Mouse (Mus musculus): ENCODE measurements around the gene Baat.
"Not testable (repeated sequence)": the region's sequence is repeated elsewhere in the genome, so short reads cannot be mapped to it uniquely, and the experiment has no call there.

The Baat gene

GRCm38 (mm10) chr4:49485442-49485841, 20.9 kb downstream of the Baat start:
- DNase-seq (ENCODE audit: low read depth), result no peak

GRCm38 (mm10) chr4:49480896-49481295, 25.5 kb downstream of the Baat start:
- no peak for DNase-seq (ENCODE audit: low read depth)

DNA sequence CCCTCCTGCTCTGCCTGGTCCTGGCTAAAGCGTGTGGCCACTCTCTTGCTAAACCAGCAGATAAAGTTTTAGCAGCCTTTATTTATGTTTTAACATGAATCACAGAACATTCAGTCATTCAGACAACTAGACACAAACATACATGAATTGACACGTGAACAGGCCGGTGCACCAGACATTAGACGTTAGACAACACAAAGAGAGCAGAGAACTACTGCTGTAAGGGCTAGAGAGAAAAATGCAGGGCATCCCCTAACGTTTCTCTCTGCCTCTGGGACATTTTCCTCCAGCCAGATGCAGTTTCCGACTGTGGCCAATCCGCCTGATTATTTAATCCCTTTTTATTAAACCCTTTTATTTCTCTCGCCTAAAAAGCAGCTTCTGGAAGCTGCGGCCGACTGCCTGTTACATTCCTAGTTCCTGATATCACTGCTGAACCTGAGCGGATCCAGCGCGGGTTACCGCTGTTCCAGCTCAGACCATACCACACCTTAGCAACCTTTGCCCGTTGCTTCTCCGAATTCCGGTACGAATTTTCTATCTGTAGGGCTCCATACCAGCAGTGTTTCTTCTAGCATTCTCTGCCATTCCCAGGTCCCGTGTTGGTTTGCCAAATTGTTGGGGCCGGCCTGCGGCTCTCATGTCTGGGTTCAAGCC, 26.1 kb downstream of the Baat start:
- DNase-seq (ENCODE audit: low read depth), result no peak

DNA sequence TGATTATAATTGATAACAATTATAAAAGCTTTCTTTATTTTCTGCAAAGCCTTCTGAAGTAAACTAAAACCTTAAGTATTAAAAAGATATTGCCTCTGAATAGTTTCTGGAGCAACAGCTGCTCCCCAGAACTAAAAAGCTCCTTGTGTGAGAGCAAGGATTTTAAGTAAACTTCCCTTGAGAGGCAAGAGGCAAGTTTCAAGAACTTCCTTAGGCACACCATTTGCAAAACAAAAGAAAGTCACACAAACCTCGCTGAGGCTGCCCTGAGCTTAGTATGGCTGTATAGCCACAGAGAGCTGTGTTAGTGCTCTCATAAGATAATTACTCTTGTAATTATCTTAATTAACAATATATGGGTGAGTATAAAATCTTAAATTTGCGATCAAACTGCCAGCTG, 27.3 kb downstream of the Baat start:
- not testable (repeated sequence) for DNase-seq (ENCODE audit: low read depth)

DNA sequence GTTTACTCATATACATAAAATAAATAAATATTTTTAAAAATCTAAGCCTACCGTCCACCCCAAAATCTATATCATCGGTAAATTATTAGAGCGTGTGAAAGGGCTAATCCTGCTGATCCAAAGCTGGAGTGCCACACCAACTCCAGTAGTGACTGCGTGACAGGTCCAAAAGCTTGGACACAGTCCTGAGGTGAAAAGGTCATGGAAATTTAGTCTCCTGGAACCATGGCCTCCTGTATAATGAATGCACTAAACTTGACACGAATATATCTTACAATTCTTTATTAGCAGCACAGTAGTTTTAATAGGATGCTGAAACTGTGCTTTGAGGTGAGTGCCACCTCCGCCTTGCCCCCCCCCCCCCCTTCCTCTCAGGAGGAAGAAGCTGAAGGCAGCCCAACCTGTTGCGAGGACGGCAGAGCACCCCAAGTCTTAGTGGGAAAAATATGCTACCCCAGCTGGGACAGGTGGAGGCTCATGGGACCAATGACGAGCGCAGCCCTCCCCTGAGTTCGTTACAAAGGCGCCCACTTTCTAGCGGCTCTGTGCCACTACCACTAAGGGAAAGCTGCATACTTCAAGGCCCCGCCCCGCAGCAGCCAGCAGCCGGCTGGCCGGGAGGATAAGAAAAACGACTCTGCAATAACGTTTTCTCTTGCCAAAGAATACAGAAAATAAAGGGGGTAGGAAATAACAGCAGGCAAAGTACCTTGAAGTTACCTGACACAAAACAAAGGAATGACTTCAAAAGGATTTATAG, 28.1 kb downstream of the Baat start:
- no peak for DNase-seq (ENCODE audit: low read depth)

- no peak for DNase-seq (ENCODE audit: low read depth)
These were observed 31.8 kb downstream of the Baat start for GRCm38 (mm10) chr4:49474583-49474982.

GRCm38 (mm10) chr4:49473435-49474100, 32.8 kb downstream of the Baat start, which contains the start of gene Acnat1:
Gene Acnat1 (minus strand): TSS chr4:49473912.
- DNase-seq (ENCODE audit: low read depth), result no peak

DNA sequence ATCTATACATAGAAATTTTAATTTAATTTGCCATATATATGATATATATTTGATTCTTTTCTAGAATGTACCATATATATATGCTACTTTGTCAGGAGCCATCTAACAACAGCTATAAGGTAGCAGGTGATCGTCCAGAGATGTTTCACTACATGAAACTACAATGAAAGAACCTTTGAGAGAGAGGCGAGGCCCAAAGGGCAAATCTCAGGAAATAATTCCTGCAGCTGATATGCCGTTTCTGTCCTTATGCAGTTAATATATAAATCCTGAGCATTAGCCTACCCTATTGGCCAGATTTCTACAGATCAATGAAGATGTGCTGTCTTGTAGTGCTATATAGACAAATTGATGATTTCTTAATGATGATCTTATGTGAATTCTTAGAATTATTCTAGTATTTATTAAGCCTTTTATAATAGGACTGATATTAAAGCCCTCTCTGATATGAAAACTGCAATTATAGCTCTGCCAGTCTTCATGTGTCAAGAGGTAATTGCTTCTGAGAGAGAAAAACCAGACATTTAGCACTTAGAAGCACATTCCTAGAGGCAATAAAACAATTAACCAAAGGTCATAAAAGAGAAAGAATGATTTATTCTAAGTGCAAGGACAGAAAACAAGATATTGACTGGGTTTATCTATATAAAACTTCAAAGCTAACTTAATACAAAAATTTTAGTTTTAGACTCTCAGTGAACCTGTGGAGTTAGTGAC, 36.8 kb downstream of the Baat start:
- DNase-seq (ENCODE audit: low read depth), result no peak

GRCm38 (mm10) chr4:49467360-49467759, 39.0 kb downstream of the Baat start:
- DNase-seq (ENCODE audit: low read depth), result no peak

DNA sequence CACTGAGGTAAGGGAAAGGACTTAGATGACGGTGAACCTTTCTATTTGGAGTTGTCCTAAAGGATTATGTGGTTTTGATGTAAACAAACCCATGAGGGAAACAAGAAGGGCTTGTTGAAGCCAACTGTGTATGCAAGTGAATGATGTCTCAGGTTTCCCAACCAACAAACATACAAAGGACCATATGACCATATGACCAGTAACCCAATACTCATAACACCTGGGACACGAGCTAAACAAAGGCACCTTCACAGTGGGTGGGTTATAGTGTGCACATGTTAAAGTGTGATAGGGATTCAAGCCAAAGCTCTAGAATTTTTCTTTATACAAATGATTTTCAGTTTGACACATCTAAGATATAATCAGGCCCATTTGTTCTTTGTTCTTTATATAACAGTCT, 50.2 kb downstream of the Baat start:
- DNase-seq (ENCODE audit: low read depth), result no peak

GRCm38 (mm10) chr4:49451848-49452551, 54.4 kb downstream of the Baat start:
- no peak for DNase-seq (ENCODE audit: low read depth)

DNA sequence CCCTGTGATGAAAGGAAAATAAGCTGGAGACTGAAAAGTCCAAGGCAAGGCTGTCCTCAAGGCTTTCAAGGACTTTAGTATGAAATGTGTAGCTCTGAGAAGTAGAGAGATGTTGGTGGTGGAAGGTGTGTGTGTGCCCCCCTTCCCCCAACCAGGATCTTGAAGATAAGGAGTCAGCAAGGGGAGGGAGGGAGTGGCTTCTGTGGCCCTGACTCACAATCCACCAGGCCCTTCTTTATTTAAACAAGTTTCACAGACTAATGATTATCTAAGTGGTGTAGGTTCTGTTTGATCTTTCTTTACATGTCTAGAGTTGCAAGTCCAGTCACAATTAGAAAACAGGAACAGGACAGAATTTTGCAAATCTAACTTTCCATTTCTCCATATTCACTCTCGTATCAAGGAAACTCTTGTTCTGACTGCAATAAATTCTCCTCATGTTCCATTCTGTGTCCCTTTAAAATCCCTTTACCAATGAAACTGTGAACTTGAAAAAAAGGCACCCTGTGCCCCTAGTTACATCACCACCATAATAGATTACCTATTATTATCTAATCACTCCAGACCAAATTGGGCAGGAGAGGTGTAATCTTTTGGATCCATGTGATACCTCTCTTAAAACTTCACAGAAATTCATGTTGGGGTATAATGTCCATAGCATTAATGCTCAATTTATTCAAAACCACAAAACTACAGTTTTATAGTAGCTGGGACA, 55.1 kb downstream of the Baat start:
- not testable (repeated sequence) for DNase-seq (ENCODE audit: low read depth)

Measured in induced T-regulatory cell, adult 2 months (primary cell).